Mouse (Mus musculus) CD4-positive helper T cell, adult 2 months (primary cell): Measurements from ENCODE around the gene Elovl3.
A peak's percentile ranks its signal among the peaks of the same experiment; 100 is the strongest.
"Not testable (repeated sequence)": the region's sequence is repeated elsewhere in the genome, so short reads cannot be mapped to it uniquely, and the experiment has no call there.

Experiments
- DNase-seq: peaks from one replicate; pipeline ENCODE4 v3.0.0-alpha.2; 2012; ENCODE audit warnings: low read depth, missing footprints, low spot score

Gene Elovl3

GRCm38 (mm10) chr19:46135789-46136638, 4.3 kb downstream of the Elovl3 start:
- DNase-seq = peak; percentile 85

- peak; percentile 80 for DNase-seq
Observed at GRCm38 (mm10) chr19:46136639-46137580, 5.2 kb downstream of the Elovl3 start.

GRCm38 (mm10) chr19:46140324-46140723, 8.6 kb downstream of the Elovl3 start:
- DNase-seq = no peak

DNA sequence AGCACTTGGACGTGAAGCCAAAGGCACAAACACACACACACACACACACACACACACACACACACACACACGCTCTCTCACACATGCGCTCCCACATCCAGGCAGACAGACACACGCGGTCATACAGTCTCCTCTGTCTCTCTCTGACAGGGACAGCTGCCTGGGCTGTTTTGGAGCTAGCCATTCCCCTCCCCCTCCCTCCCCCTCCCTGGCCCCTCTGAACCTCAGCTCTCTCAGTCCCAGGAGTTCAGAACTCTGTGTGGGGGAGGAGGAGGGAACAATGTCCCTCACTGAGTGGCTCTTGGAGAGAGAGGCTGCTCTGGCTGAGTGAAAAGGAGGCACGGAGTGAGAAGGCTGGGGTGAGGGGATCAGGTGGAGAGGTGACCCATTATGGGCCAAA, 9.4 kb downstream of the Elovl3 start:
- no peak for DNase-seq

GRCm38 (mm10) chr19:46147511-46148371, 16.0 kb downstream of the Elovl3 start, which contains the start of gene Pitx3:
TSS of gene Pitx3 (minus strand) at chr19:46148326.
- no peak for DNase-seq

DNA sequence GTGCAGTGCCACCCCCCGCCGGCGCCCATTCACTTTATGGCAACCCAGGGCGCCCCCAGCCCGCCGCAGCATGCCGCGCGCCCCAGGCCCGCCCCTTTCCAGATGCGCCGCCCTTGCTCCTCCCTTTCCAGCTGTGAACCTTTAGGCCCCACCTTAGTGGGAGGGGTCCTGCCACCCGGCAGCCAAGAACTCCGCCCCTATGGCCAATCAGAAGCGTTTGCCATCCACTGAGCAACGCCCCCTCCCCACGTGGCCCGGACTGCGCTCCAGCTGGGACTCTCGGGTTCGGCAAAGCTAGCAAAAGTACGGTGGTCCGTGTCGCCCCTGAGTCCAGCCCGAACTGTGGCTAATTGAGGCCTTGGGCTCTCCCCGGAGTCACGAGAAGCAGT, 16.7 kb downstream of the Elovl3 start:
- peak; percentile 86 for DNase-seq

GRCm38 (mm10) chr19:46149091-46149490, 17.4 kb downstream of the Elovl3 start:
- DNase-seq = no peak

GRCm38 (mm10) chr19:46152127-46152803, 20.6 kb downstream of the Elovl3 start, which contains the start of gene Gbf1:
TSS of gene Gbf1 (plus strand) at chr19:46152509.
- peak; percentile 99 for DNase-seq

- no peak for DNase-seq
Observed at GRCm38 (mm10) chr19:46165950-46166349, 34.3 kb downstream of the Elovl3 start.

DNA sequence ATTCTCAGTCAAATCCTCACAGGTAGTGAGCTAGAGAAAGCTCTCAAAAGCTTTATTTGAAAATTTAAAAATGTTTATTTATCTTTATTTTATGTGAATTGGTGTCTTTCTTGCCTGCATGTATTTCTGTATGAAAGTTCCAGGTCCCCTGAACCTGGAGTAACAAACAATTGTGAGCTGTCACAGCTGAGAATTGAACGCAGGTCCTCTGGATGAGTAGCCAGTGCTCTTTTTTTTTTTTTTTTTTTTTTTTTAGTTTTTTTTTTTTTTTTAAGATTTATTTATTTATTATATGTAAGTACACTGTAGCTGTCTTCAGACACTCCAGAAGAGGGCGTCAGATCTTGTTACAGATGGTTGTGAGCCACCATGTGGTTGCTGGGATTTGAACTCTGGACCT, 35.5 kb downstream of the Elovl3 start:
- not testable (repeated sequence) for DNase-seq

- DNase-seq = no peak
Observed at GRCm38 (mm10) chr19:46169396-46169795, 37.7 kb downstream of the Elovl3 start.

- DNase-seq = no peak
Observed at GRCm38 (mm10) chr19:46169913-46170312, 38.2 kb downstream of the Elovl3 start.

DNA sequence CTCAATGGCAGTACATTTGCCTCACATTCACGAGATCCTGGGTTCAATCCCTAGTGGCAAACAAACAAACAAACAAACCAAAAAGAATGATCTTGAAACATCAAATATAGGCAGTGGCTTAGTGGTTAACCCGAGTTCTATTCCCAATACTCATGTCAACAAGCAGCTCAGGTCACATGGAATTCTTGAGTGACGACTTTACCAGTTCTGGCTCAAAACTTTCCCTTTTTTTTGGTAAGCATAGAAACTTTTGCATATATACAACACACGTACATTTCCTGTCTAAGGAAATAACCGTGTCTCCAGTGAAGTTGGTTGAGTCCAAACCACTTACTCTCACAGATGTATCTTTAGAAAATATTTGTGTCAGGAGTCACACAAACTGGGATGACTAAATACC, 40.8 kb downstream of the Elovl3 start:
- no peak for DNase-seq

DNA sequence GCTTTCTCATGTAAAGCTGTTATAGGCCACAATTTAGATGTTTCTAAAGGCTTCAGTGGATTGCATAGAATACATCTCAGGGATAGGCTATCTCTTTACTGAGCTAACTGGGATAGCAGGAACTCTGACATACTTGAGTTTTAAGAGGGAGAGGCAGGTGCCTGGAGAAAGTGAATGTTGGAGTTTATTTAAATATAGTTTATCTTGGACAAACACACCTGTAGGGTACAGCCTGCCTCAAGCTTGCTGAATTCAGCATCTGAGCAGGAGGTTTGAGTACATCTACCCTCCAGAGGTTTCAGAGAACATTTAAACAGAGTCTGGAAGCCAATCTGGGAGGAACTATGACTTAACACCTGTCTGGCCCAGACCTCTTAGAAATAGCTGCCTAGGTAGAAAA, 43.5 kb downstream of the Elovl3 start:
- no peak for DNase-seq

DNA sequence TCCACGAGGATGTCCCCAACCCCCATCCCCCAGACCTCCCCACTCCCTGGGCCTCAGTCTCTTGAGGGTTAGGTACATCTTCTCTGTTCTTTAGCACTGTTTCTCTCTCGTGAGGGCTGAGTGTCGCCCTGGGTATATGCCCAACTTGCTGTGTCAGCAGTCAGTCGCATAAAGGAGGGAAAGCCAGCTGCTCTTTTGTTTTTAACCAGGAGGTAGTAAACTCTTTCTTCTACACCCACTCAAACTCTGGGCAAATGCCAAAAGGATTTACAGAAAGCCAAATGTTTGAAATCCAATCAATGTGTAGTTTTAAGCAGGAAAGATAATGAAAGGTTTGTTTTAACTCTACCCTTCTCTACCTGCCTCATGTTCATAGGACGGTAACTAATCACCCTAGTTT, 45.3 kb downstream of the Elovl3 start:
- DNase-seq = no peak

GRCm38 (mm10) chr19:46180274-46180673, 48.6 kb downstream of the Elovl3 start:
- DNase-seq = no peak

DNA sequence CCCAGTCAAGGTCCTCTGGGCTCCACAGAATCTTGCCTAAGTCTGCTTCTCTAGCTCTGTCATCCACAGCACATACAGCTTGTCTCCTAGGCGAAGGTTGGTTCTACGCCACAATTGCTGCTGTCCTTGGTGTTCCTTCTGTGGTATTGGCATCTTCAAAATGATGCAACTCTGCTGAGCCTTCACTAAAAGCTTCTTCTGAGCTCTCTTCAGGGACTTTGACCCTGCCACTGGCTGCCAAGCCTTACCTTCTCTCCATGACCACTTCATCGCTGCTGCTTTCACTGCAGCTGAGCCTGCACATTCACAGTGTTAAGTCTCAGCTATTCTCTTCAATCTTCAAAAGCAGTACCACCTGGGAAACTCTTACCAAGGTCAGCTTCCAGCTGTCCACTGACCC, 50.5 kb downstream of the Elovl3 start:
- DNase-seq = no peak
